Mouse (Mus musculus): ENCODE measurements around the gene Draxin.

- TF ChIP-seq MYC (IDR thresholded peaks at IDR 0.05; ENCODE audit: low read depth, low read length): no peak
- no peak for TF ChIP-seq NRF1 (IDR thresholded peaks at IDR 0.05; ENCODE audit: insufficient read depth, low read depth, low read length, poor library complexity, severe bottlenecking)
- TF ChIP-seq NELFE (IDR thresholded peaks at IDR 0.05; ENCODE audit: low read depth, low read length): no peak
- no peak for TF ChIP-seq USF1 (IDR thresholded peaks at IDR 0.05; ENCODE audit: low read depth, low read length)
- no peak for TF ChIP-seq ZNF384 (IDR thresholded peaks at IDR 0.05; ENCODE audit: low read depth, low read length)
- TF ChIP-seq CTCF (IDR thresholded peaks at IDR 0.05 in 2 of 3, conservative IDR thresholded peaks at IDR 0.05 in 1 of 3; ENCODE audit: control insufficient read depth in 1 of 3, insufficient read depth in 1 of 3, low read depth in 2 of 3, low read length in 3 of 3, poor library complexity in 1 of 3, severe bottlenecking in 1 of 3): no peak
- no peak for TF ChIP-seq KAT2A (conservative IDR thresholded peaks at IDR 0.05; ENCODE audit: low read depth, low read length)
- TF ChIP-seq MYB (IDR thresholded peaks at IDR 0.05; ENCODE audit: low read depth, low read length): no peak
- no peak for TF ChIP-seq MEF2A (IDR thresholded peaks at IDR 0.05; ENCODE audit: extremely low read depth, insufficient replicate concordance, low read depth, low read length, poor library complexity, severe bottlenecking)
Measured at GRCm38 (mm10) chr4:148174495-148174862, 44.0 kb upstream of the Draxin start.
